Mouse (Mus musculus) limb, embryonic 13.5 days (tissue): ENCODE data around the gene Hnrnpm. TPM values are rescaled to one million over a fixed set of nuclear protein-coding genes. Genes with fewer than 3 reads are reported as not detected.
A peak's percentile ranks its signal among the peaks of the same experiment; 100 is the strongest.

Experiments used
- ATAC-seq: fragments of 200-750 bp; cut with Nextera tagmentation; 2 replicates; pipeline ENCODE4 v1.8.0; 2017; ENCODE audit warnings: low read depth, moderate number of reproducible peaks, moderate TSS enrichment; ENCODE audit not compliant: low FRiP score
- H3K27ac ChIP-seq: fragments of 300-500 bp; sonication (generic); 2 replicates; pipeline ENCODE4 v1.5.1; 2015; ENCODE audit warnings: inconsistent platforms, mild to moderate bottlenecking, moderate library complexity
- H3K27me3 ChIP-seq: fragments of 300-500 bp; sonication (generic); 2 replicates; pipeline ENCODE4 v1.6.1; 2015; ENCODE audit warnings: mild to moderate bottlenecking, inconsistent platforms
- H3K36me3 ChIP-seq: fragments of 300-500 bp; sonication (generic); 2 replicates; pipeline ENCODE4 v1.6.1; 2015; ENCODE audit warnings: inconsistent platforms, mild to moderate bottlenecking, moderate library complexity
- H3K4me1 ChIP-seq: fragments of 300-500 bp; sonication (generic); 2 replicates; pipeline ENCODE4 v1.6.1; 2015; ENCODE audit warnings: inconsistent platforms
- H3K4me2 ChIP-seq: fragments of 300-500 bp; sonication (generic); replicated peaks from 2 replicates; pipeline ENCODE4 v1.6.1; 2015; ENCODE audit warnings: inconsistent platforms, mild to moderate bottlenecking, moderate library complexity
- H3K4me3 ChIP-seq: fragments of 300-500 bp; sonication (generic); 2 replicates; pipeline ENCODE4 v1.5.1; 2015; ENCODE audit warnings: moderate library complexity, mild to moderate bottlenecking, inconsistent platforms
- H3K9ac ChIP-seq: fragments of 300-500 bp; sonication (generic); 2 replicates; pipeline ENCODE4 v1.6.1; 2015; ENCODE audit warnings: mild to moderate bottlenecking, inconsistent platforms
- H3K9me3 ChIP-seq: fragments of 300-500 bp; sonication (generic); 2 replicates; pipeline ENCODE4 v1.6.1; 2016; ENCODE audit warnings: inconsistent platforms
- WGBS: fragments of 180-500 bp; shearing (Covaris S2); methylation state at CpG from one replicate; pipeline ENCODE4 v1.1.7; 2015; 5-methylcytosine and 5-hydroxymethylcytosine counted together
- polyA plus RNA-seq: library from polyadenylated mRNA; unstranded; fragments of >200 nt; fragmentation: Nextera tagmentation; extraction: Ambion mirVana; gene quantifications from 2 replicates; pipeline ENCODE4 v1.2.1, GENCODE M21; 2015

The Hnrnpm gene
- polyA plus RNA-seq, 1 experiment from 2014 or later = 395 TPM

- WGBS = 59% methylated on average over 3 of the region's 3 CpGs
- no peak for ATAC-seq
- peaks cover 34% of the 10 kb centered on the region for H3K36me3 ChIP-seq
- H3K9me3 ChIP-seq = no peaks in the 10 kb centered on the region
- H3K4me1 ChIP-seq = no peaks in the 10 kb centered on the region
- no peak overlapping the region for H3K4me2 ChIP-seq
- H3K4me3 ChIP-seq = no peak overlapping the region
- H3K27ac ChIP-seq = no peak overlapping the region
- H3K9ac ChIP-seq = no peak overlapping the region
- no peaks in the 10 kb centered on the region for H3K27me3 ChIP-seq
These were observed 23.2 kb upstream of the Hnrnpm start for GRCm38 (mm10) chr17:33709834-33710233.

- Histone ChIP-seq H3K4me1 (no peaks in the 10 kb centered on the region), H3K9ac (no peak overlapping the region), H3K9me3 (no peaks in the 10 kb centered on the region), H3K27ac (no peak overlapping the region), H3K4me2 (no peak overlapping the region), H3K4me3 (no peak overlapping the region), H3K36me3 (peaks cover 48% of the 10 kb centered on the region), H3K27me3 (no peaks in the 10 kb centered on the region)
- ATAC-seq = no peak
- 86% methylated on average over 9 of the region's 9 CpGs for WGBS
These were observed 16.4 kb upstream of the Hnrnpm start for GRCm38 (mm10) chr17:33703091-33703490.

GRCm38 (mm10) chr17:33702178-33702577, 15.5 kb upstream of the Hnrnpm start:
- no peak overlapping the region for H3K4me2 ChIP-seq
- no peaks in the 10 kb centered on the region for H3K4me1 ChIP-seq
- peaks cover 50% of the 10 kb centered on the region for H3K36me3 ChIP-seq
- H3K4me3 ChIP-seq = no peak overlapping the region
- no peak for ATAC-seq
- H3K9me3 ChIP-seq = no peaks in the 10 kb centered on the region
- no peak overlapping the region for H3K9ac ChIP-seq
- no peaks in the 10 kb centered on the region for H3K27me3 ChIP-seq
- WGBS = 84% methylated on average over 1 of the region's 1 CpGs
- H3K27ac ChIP-seq = no peak overlapping the region

GRCm38 (mm10) chr17:33695471-33695870, 8.8 kb upstream of the Hnrnpm start:
- H3K4me2 ChIP-seq = no peak overlapping the region
- peaks cover 61% of the 10 kb centered on the region for H3K36me3 ChIP-seq
- H3K27ac ChIP-seq = no peak overlapping the region
- no peaks in the 10 kb centered on the region for H3K9me3 ChIP-seq
- no peaks in the 10 kb centered on the region for H3K27me3 ChIP-seq
- WGBS = 74% methylated on average over 1 of the region's 1 CpGs
- H3K9ac ChIP-seq = no peak overlapping the region
- no peak overlapping the region for H3K4me3 ChIP-seq
- ATAC-seq = no peak
- H3K4me1 ChIP-seq = no peaks in the 10 kb centered on the region

GRCm38 (mm10) chr17:33685249-33685653, 1.4 kb downstream of the Hnrnpm start:
- H3K4me3 ChIP-seq = peak overlapping the region; percentile 92
- peaks cover 42% of the 10 kb centered on the region for H3K4me1 ChIP-seq
- peak overlapping the region; percentile 95 for H3K27ac ChIP-seq
- peak; percentile 97 for ATAC-seq
- no peaks in the 10 kb centered on the region for H3K9me3 ChIP-seq
- H3K36me3 ChIP-seq = peaks cover 11% of the 10 kb centered on the region; the same call in 1 of the 2 replicates
- under 1% methylated on average over 42 of the region's 42 CpGs for WGBS
- no peaks in the 10 kb centered on the region for H3K27me3 ChIP-seq
- H3K9ac ChIP-seq = peak overlapping the region; percentile 99
- peak overlapping the region; percentile 98 for H3K4me2 ChIP-seq

- no peaks in the 10 kb centered on the region for H3K27me3 ChIP-seq
- H3K36me3 ChIP-seq = peaks cover 11% of the 10 kb centered on the region; the same call in 1 of the 2 replicates
- no peaks in the 10 kb centered on the region for H3K9me3 ChIP-seq
- peak overlapping the region; percentile 95 for H3K27ac ChIP-seq
- H3K9ac ChIP-seq = peak overlapping the region; percentile 99
- peaks cover 44% of the 10 kb centered on the region for H3K4me1 ChIP-seq
- H3K4me2 ChIP-seq = peak overlapping the region; percentile 98
- peak overlapping the region; percentile 92 for H3K4me3 ChIP-seq
- under 1% methylated on average over 44 of the region's 44 CpGs for WGBS
- ATAC-seq = peak; percentile 73
These were observed 1.9 kb downstream of the Hnrnpm start for GRCm38 (mm10) chr17:33684671-33685231.

GRCm38 (mm10) chr17:33681767-33682166, 4.9 kb downstream of the Hnrnpm start:
- H3K36me3 ChIP-seq = peaks cover 25% of the 10 kb centered on the region
- ATAC-seq = no peak
- H3K9ac ChIP-seq = 0 out of 2 replicates have a peak overlapping the region, but pooled peaks have one; percentile 31
- peaks cover 49% of the 10 kb centered on the region for H3K4me1 ChIP-seq
- H3K27me3 ChIP-seq = no peaks in the 10 kb centered on the region
- H3K27ac ChIP-seq = no peak overlapping the region
- H3K4me2 ChIP-seq = peak overlapping the region; percentile 98
- no peak overlapping the region for H3K4me3 ChIP-seq
- H3K9me3 ChIP-seq = no peaks in the 10 kb centered on the region

GRCm38 (mm10) chr17:33678771-33679170, 7.9 kb downstream of the Hnrnpm start:
- Histone ChIP-seq H3K4me2 (no peak overlapping the region), H3K9ac (no peak overlapping the region), H3K9me3 (no peaks in the 10 kb centered on the region), H3K4me3 (no peak overlapping the region), H3K27ac (no peak overlapping the region), H3K36me3 (peaks cover 36% of the 10 kb centered on the region), H3K4me1 (peaks cover 51% of the 10 kb centered on the region), H3K27me3 (no peaks in the 10 kb centered on the region)
- ATAC-seq = no peak

- Histone ChIP-seq H3K4me2 (no peak overlapping the region), H3K9me3 (no peaks in the 10 kb centered on the region), H3K4me3 (no peak overlapping the region), H3K4me1 (peaks cover 26% of the 10 kb centered on the region), H3K36me3 (peaks cover 36% of the 10 kb centered on the region), H3K27ac (no peak overlapping the region), H3K9ac (no peak overlapping the region), H3K27me3 (no peaks in the 10 kb centered on the region)
- no peak for ATAC-seq
- WGBS = 83% methylated on average over 2 of the region's 2 CpGs
These were observed 10.6 kb downstream of the Hnrnpm start for GRCm38 (mm10) chr17:33676086-33676485.

- no peak overlapping the region for H3K4me3 ChIP-seq
- no peak for ATAC-seq
- H3K4me1 ChIP-seq = peaks cover 20% of the 10 kb centered on the region
- peaks cover 36% of the 10 kb centered on the region for H3K36me3 ChIP-seq
- no peaks in the 10 kb centered on the region for H3K9me3 ChIP-seq
- no peak overlapping the region for H3K27ac ChIP-seq
- no peak overlapping the region for H3K4me2 ChIP-seq
- no peak overlapping the region for H3K9ac ChIP-seq
- no peaks in the 10 kb centered on the region for H3K27me3 ChIP-seq
These were observed 11.2 kb downstream of the Hnrnpm start for GRCm38 (mm10) chr17:33675452-33675851.

- H3K9me3 ChIP-seq = no peaks in the 10 kb centered on the region
- no peak for ATAC-seq
- no peaks in the 10 kb centered on the region for H3K27me3 ChIP-seq
- H3K4me3 ChIP-seq = no peak overlapping the region
- no peak overlapping the region for H3K9ac ChIP-seq
- no peak overlapping the region for H3K27ac ChIP-seq
- 76% methylated on average over 1 of the region's 1 CpGs for WGBS
- no peak overlapping the region for H3K4me2 ChIP-seq
- peaks cover 40% of the 10 kb centered on the region for H3K36me3 ChIP-seq
- peaks cover 15% of the 10 kb centered on the region for H3K4me1 ChIP-seq
These were observed 12.8 kb downstream of the Hnrnpm start for GRCm38 (mm10) chr17:33673837-33674236.

- Histone ChIP-seq H3K4me3 (no peak overlapping the region), H3K27me3 (no peaks in the 10 kb centered on the region), H3K4me1 (no peaks in the 10 kb centered on the region), H3K9ac (no peak overlapping the region), H3K9me3 (no peaks in the 10 kb centered on the region), H3K4me2 (no peak overlapping the region), H3K27ac (no peak overlapping the region), H3K36me3 (peaks cover 49% of the 10 kb centered on the region)
- no peak for ATAC-seq
- WGBS = 91% methylated on average over 3 of the region's 3 CpGs
These were observed 17.0 kb downstream of the Hnrnpm start for GRCm38 (mm10) chr17:33669681-33670080.

- Histone ChIP-seq H3K4me1 (no peaks in the 10 kb centered on the region), H3K27ac (no peak overlapping the region), H3K27me3 (no peaks in the 10 kb centered on the region), H3K9me3 (no peaks in the 10 kb centered on the region), H3K36me3 (peaks cover 60% of the 10 kb centered on the region), H3K9ac (no peak overlapping the region), H3K4me3 (no peak overlapping the region), H3K4me2 (no peak overlapping the region)
- 86% methylated on average over 3 of the region's 3 CpGs for WGBS
- no peak for ATAC-seq
These were observed 19.8 kb downstream of the Hnrnpm start for GRCm38 (mm10) chr17:33666813-33667212.
